Mouse (Mus musculus) adrenal gland, adult 18-20 months (tissue): ENCODE data around the gene 4930519P11Rik. TPM values are rescaled to one million over a fixed set of nuclear protein-coding genes. Genes with fewer than 3 reads are reported as not detected.
A peak's percentile ranks its signal among the peaks of the same experiment; 100 is the strongest.

ENCODE experiments used
- DNase-seq, 2 experiments: peaks; one replicate each; pipeline ENCODE4 v3.0.0; 2021 to 2022; ENCODE audit warnings: low spot score in 2 of 2
- total RNA-seq, 2 experiments: library from RNA; stranded (reverse); gene quantifications; 1 replicate in 1 of 2; 2 replicates in 1 of 2; pipeline ENCODE4 v1.2.3; 2021

Gene 4930519P11Rik
- total RNA-seq, 2 experiments from 2014 or later: not detected

DNA sequence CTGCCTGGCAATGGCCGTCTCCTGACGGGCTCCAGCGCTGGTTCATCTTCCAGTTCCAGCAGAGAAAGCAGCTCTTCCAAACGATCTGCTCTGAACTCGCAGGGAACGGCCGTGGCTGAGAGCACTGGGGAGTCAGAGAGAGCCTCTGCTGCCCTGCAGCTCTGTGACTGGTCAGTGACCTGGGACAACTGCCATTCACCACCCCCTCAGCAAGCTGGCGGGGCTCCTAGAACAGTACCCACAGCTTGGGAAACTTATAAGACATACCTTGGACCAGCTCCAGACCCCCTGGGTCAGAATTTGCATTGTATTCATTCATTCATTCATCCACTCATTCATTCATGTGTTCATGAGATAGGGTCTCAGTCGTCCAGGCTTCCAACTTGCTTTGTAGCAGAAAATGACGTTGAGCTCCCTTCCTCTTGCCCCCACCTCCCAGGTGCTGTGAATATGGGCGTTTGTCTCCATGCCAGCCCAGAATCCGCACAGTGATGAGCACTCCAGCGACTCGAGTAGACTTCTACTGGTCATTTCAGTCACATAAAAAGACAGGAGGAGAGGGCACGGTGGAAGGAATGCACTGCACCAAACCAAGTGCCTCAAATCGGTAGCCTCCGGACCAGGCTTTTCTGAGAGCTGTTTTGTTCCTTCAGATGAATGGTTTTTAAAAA, 28.2 kb downstream of the 4930519P11Rik start:
- DNase-seq: no peak

DNA sequence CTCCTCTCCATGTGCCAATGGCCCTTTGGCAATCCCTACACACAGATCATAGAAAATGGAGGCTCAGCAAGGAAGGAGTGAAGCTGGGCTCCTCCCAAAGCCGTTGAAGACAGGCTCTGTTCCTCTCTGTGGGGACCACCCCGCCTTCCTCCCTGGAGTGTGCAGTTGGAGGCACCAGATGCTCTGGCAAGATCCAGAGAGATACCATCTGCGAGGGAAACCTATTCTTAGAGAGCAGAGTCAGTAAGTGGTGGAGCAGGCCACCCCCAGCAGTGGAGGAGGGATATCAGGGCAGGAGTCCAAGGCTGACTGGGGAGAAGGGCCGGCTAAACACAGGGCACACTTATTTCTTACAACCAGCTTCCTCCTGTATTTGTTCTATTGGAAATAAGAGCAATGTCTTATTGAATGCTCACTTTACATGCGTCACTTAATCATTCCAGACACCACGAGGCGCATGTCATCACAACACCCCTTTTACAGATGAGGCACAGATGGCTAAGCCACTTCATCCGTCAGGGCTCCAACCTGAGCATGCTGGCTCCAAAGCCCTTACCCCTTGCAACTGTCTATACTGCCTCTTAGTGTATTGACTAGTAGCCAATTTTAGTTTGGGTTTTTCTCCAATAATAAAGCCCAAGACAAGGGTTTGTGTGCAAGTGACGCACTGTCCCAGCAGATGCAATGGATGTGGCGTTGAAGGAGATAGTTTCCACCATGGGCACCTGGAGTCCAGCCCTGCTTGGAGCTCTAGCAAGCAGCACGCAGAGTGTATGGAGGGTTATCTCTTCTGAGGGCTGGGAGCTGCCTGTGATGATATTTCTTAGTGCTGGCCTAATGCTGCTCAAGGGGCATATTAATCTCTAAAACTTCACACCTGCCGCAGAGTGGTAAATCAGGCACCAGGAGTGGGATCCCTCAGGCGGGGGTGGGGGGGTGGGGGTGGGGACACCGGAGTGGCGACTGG, 29.0 kb downstream of the 4930519P11Rik start:
- DNase-seq: no peak

- no peak for DNase-seq
Measured at GRCm38 (mm10) chr2:154581421-154581820, 31.8 kb downstream of the 4930519P11Rik start.

GRCm38 (mm10) chr2:154580586-154580985, 32.7 kb downstream of the 4930519P11Rik start:
- DNase-seq: no peak

- no peak for DNase-seq
Measured at GRCm38 (mm10) chr2:154577744-154578067, 35.5 kb downstream of the 4930519P11Rik start.

- no peak for DNase-seq
Measured at GRCm38 (mm10) chr2:154576876-154577743, 36.1 kb downstream of the 4930519P11Rik start.

GRCm38 (mm10) chr2:154574271-154574670, 39.0 kb downstream of the 4930519P11Rik start:
- no peak for DNase-seq

DNA sequence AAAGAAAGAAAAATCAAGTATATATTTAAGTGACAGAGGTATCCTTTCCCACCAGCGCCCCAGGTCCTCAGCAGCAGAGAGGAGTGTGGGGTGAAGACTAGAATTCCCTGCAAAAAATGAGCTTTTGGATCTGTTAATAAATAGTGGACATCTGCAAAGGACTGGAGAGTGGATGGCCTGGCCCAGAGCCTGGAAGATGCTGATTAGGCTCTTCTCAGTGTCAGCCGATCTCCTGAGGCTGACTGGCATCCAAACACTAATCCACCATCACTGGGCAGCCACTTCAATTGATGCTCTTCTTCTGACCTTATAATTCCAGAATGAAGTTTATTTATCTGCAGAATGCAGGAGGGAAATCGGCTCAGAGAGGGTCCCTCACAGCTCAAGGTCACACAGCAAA, 40.2 kb downstream of the 4930519P11Rik start:
- DNase-seq: no peak

DNA sequence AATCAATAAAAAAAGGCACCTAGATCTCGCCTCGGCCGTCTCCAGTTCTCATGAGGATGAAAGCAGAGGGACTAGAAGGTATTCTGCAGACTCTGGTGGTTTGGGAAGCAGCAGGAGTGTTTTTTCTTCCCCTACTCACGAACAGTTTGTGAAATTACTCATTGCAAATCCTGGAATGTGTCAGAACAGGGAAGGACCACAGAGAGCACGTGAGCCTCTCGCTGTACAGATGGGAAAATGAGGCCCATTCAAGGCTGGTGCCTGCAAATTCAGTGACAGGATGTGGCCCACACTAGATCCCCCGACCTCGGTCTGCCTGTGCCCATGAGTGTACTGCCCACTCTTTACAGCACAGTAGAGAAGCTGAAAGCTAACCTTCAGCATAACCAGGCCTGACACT, 41.3 kb downstream of the 4930519P11Rik start:
- no peak for DNase-seq

- DNase-seq: no peak
Measured at GRCm38 (mm10) chr2:154571266-154571665, 42.0 kb downstream of the 4930519P11Rik start.

DNA sequence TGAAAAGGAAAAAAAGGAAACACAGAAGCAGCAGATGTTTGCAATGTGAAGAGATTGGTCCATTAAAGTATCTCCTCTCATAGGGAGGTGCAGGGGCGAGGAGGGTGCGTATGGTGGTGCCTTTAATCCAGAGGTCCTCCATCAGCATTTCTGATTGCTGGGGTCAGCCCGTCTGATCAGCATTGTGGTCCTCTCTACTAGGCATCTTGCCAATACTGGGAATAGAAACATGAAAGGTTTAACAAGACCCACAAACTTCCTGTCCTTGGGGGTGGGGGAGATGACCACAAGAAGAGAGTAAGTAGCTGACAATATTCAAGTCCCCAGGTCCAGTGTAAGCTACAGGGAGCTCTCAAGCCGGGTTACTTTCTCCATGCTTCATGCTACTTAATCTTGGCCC, 42.6 kb downstream of the 4930519P11Rik start:
- no peak for DNase-seq

DNA sequence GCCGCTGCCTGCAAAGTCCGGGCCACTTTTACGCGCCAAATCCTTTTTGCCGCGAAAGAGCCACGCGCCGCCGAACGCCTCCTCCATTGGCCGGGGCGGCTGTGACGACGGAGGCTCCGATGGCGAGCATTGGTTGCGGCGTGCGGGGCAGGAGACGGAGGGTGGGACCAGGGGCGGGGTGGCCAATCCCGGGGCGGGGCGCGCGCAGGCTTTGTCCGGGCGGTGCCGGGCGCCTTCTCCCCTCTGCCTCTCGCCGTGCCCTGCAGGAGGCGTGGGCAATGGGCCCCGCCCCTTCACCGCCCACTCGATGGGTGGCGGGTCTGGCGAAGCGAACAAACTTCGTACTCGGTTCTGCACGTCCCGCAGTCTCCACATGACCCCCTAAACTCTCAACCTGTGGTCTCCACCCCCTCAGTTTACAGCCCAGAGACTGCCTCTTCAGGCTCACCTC, 43.4 kb downstream of the 4930519P11Rik start, which contains the start of gene E2f1:
Gene E2f1 (minus strand): TSS at position 57 of the 451 bp plus-strand sequence.
- peak; percentile 92 to 93 for DNase-seq

DNA sequence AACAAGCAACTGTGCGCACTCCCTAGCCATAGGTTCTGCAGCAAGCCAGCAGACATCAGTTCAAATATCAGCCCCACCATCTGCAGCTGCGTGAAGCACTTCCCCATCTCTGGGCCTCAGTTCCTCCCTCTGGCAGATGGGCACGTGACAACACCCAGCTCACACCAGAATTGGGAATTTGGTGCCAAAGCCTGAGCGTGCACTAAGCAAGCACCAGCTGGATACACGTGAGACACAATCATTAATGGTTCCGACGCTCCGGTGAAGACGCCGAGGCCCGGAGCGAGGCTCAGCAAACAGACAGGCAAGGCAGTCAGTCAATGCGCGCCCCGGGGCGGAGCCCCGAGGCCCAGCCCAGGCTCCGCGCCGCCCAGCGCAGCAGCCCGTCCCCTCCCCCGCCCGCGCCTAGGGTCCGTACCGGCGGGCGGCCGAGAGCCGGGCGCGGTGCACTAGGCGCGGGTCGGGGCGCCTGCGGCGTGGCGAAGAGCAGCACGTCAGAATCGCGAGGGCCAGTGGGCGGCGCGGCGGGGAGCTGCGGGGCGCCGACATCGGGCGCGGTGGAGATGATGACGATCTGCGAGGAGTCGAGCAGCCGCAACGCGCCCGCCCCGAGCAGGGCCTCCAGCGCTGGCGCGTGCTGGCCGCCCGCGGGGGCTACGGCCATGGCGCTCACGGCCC, 44.0 kb downstream of the 4930519P11Rik start:
- peak; percentile 61 to 75 for DNase-seq

GRCm38 (mm10) chr2:154568329-154569070, 44.7 kb downstream of the 4930519P11Rik start:
- DNase-seq: no peak

GRCm38 (mm10) chr2:154567766-154568165, 45.5 kb downstream of the 4930519P11Rik start:
- DNase-seq: no peak

- no peak for DNase-seq
Measured at GRCm38 (mm10) chr2:154566641-154567040, 46.6 kb downstream of the 4930519P11Rik start.

DNA sequence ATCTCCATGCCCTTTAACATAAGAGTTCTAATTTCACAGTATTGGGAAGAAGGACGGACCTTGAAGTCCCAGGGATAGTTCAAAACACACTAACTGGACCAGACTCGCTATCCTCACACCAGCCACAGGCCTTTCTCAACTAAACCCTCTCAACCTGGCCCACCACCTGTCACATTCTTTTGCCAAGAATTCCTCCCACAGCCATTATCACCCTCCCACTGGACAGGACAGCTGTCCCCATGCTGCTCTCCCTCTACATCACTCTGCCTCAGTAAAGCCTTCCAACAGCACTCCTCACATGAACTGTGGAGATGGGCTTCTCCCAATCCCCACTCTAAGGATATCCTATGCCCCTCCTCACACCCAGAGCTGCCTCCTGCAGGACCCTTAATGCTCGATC, 47.7 kb downstream of the 4930519P11Rik start:
- no peak for DNase-seq

- DNase-seq: no peak
Measured at GRCm38 (mm10) chr2:154563612-154564170, 49.5 kb downstream of the 4930519P11Rik start.
